Mouse (Mus musculus) forebrain, embryonic 15.5 days (tissue): ENCODE measurements at regions not wholly inside any gene's neighbourhood (a gene's known extent, or its start where the extent isn't known, plus 50 kb on each side); places are given as distances from the start of the nearest gene placed in this dataset.

Experiments used
- ATAC-seq: fragments of 200-750 bp; cut with Nextera tagmentation; replicated peaks from 2 replicates; pipeline ENCODE4 v1.8.0; 2017; ENCODE audit warnings: mild to moderate bottlenecking, moderate TSS enrichment, moderate library complexity
- H3K27ac ChIP-seq: fragments of 300-500 bp; sonication (generic); replicated peaks from 2 replicates; pipeline ENCODE4 v1.5.1; 2015; ENCODE audit warnings: mild to moderate bottlenecking, inconsistent platforms
- H3K27me3 ChIP-seq: fragments of 300-500 bp; sonication (generic); 2 replicates; pipeline ENCODE4 v1.6.1; 2015; ENCODE audit warnings: inconsistent platforms
- H3K36me3 ChIP-seq: fragments of 300-500 bp; sonication (generic); 2 replicates; pipeline ENCODE4 v1.6.1; 2015; ENCODE audit warnings: mild to moderate bottlenecking, inconsistent platforms
- H3K4me1 ChIP-seq: fragments of 300-500 bp; sonication (generic); 2 replicates; pipeline ENCODE4 v1.6.1; 2015; ENCODE audit warnings: inconsistent platforms
- H3K4me2 ChIP-seq: fragments of 300-500 bp; sonication (generic); replicated peaks from 2 replicates; pipeline ENCODE4 v1.6.1; 2015; ENCODE audit warnings: mild to moderate bottlenecking, inconsistent platforms
- H3K4me3 ChIP-seq: fragments of 300-500 bp; sonication (generic); 2 replicates; pipeline ENCODE4 v1.5.1; 2015; ENCODE audit warnings: mild to moderate bottlenecking, inconsistent platforms
- H3K9ac ChIP-seq: fragments of 300-500 bp; sonication (generic); replicated peaks from 2 replicates; pipeline ENCODE4 v1.6.1; 2015; ENCODE audit warnings: mild to moderate bottlenecking, inconsistent platforms
- H3K9me3 ChIP-seq: fragments of 300-500 bp; sonication (generic); 2 replicates; pipeline ENCODE4 v1.6.1; 2016; ENCODE audit warnings: inconsistent platforms
- WGBS: fragments of 180-500 bp; shearing (Covaris S2); methylation state at CpG from one replicate; pipeline ENCODE4 v1.1.7; 2015; ENCODE audit warnings: mixed read lengths; 5-methylcytosine and 5-hydroxymethylcytosine counted together

DNA sequence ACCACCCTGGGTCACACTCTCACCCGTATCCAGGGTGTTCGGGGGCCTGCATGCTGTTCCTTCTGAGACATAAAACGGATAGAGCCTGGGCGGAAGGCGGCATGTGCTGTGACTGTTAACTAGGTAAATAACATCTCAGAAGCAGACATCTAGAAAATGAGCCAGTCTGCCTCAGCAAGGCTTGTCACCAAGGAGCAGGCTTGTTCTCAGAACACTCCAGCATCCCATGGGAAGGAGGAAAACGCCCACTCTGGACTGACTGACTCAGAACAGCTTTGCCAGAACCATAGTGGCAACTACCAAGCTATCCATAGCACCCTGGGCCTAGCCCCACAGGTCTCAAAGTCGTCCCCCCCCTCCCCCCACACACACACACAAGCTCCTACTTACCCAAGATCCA lies 63.8 kb upstream of the Cdh5 start:
- H3K9ac ChIP-seq, result no peak overlapping the region
- H3K4me3 ChIP-seq, result no peak overlapping the region
- no peak overlapping the region for H3K27ac ChIP-seq
- 0 out of 2 replicates have a peak, but pooled peaks cover 2% of the 10 kb centered on the region for H3K4me1 ChIP-seq
- no peaks in the 10 kb centered on the region for H3K27me3 ChIP-seq
- WGBS, result 81% methylated on average over 7 of the region's 7 CpGs
- H3K4me2 ChIP-seq, result no peak overlapping the region
- H3K36me3 ChIP-seq, result no peaks in the 10 kb centered on the region
- no peak for ATAC-seq
- no peaks in the 10 kb centered on the region for H3K9me3 ChIP-seq

DNA sequence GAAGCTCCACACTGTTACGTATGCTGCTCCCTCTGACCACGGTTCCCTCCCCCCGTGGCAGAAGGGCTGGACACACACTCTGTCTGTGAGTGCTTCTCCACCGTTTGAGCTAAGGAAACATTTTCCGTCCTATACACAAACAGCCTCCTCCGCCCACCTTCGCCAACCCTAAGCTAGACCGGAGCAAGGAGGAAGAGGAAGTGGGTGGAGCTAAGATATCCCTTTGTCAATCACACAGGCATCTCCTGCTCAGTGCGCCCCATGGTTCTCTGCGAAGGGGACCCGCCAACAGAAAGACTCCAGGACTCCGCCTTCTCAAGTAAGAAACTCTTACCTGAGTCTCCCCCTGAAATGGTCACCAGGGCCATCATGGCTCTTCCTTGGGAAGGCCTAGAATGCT lies 61.9 kb upstream of the Cdh5 start:
- Histone ChIP-seq H3K9me3 (no peaks in the 10 kb centered on the region), H3K9ac (no peak overlapping the region), H3K4me3 (no peak overlapping the region), H3K36me3 (no peaks in the 10 kb centered on the region), H3K4me2 (no peak overlapping the region), H3K27ac (no peak overlapping the region), H3K27me3 (no peaks in the 10 kb centered on the region), H3K4me1 (0 out of 2 replicates have a peak, but pooled peaks cover 2% of the 10 kb centered on the region)
- no peak for ATAC-seq
- 86% methylated on average over 12 of the region's 12 CpGs for WGBS

DNA sequence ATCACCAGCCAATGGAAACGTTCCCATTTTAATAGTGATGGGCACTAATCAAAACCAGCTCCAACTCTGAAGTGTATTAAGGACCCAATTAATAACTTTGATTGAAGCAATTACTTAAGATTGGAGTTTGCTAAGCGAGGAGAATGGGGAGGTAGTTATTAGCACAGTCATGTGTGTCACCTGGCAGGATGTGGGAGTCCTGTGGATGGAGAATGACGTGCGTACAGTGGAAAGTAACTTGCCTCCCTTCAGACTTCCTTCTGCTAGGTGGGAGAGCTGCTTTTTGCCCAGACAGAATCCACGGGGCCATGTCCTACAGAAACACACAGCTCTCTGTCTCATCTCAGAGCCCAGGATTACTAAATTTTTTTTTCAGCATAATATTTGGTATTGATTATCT lies 59.9 kb upstream of the Cdh5 start:
- Histone ChIP-seq H3K4me1 (0 out of 2 replicates have a peak, but pooled peaks cover 2% of the 10 kb centered on the region), H3K27me3 (no peaks in the 10 kb centered on the region), H3K36me3 (no peaks in the 10 kb centered on the region), H3K9ac (no peak overlapping the region), H3K4me3 (no peak overlapping the region), H3K27ac (no peak overlapping the region), H3K9me3 (no peaks in the 10 kb centered on the region), H3K4me2 (no peak overlapping the region)
- no peak for ATAC-seq
- WGBS, result 61% methylated on average over 5 of the region's 5 CpGs

DNA sequence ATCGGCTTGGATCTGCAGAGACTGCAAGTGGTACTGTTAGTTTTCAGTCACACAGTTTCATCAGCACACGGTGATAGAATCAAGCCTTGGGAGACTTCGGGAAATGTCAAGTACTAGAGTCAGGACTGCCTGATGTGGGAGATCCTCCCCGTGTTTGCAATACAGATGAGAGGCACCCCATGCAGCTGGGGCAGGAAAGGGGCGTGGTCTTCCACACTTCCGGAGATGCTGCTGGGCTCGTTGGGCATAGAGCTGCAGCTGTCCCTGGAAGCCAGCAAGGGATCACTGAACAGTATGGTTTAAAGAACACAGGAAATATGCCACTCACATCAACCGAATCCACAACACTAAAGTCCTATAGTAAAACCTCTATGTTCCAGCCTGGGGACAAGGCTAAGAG lies 59.0 kb upstream of the Cdh5 start:
- Histone ChIP-seq H3K9ac (no peak overlapping the region), H3K36me3 (no peaks in the 10 kb centered on the region), H3K9me3 (no peaks in the 10 kb centered on the region), H3K4me2 (no peak overlapping the region), H3K4me1 (0 out of 2 replicates have a peak, but pooled peaks cover 2% of the 10 kb centered on the region), H3K27me3 (no peaks in the 10 kb centered on the region), H3K27ac (no peak overlapping the region), H3K4me3 (no peak overlapping the region)
- WGBS, result 51% methylated on average over 8 of the region's 8 CpGs
- no peak for ATAC-seq

DNA sequence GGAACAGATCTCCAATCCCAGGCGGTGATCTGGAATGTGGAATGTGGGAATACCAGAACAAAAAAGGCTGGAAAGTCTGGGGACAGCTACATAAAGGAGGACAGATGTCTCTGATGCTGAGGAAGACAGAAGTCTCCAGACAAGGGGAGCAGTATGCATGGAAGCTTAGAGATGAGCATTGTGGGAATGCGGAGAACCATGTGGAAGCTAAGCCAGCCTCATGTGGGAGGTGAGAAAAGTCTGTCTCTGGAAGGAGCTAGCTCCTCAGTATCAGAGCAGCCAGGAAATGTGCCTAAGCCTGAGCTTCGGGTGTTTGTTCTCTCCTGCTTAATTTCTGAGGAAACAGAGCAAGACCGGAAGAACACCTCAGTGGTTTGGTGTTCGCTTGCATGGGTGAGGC lies 53.4 kb upstream of the Cdh5 start:
- Histone ChIP-seq H3K4me3 (no peak overlapping the region), H3K4me2 (no peak overlapping the region), H3K9ac (no peak overlapping the region), H3K27me3 (no peaks in the 10 kb centered on the region), H3K4me1 (no peaks in the 10 kb centered on the region), H3K9me3 (no peaks in the 10 kb centered on the region), H3K27ac (no peak overlapping the region), H3K36me3 (no peaks in the 10 kb centered on the region)
- 87% methylated on average over 5 of the region's 5 CpGs for WGBS
- no peak for ATAC-seq

DNA sequence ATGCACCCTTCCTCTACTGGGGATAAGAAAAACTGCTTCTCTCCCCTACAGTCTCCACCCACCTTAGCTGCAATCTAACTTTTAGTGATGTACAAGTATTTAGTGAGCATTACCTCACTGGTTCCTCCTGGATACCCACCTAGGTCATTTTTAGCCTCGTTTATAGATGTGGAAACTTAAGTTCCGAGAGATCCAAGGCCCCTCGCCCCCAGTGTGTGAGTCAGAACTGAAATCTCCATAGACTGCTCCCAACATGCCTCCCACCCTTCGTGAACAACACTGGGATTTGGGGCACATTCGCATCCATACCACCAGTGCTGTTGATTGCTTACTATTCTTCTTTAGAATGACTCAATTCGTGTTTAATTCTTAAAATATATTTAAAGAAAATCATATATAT lies 52.2 kb upstream of the Cdh5 start:
- Histone ChIP-seq H3K9me3 (no peaks in the 10 kb centered on the region), H3K4me2 (no peak overlapping the region), H3K36me3 (no peaks in the 10 kb centered on the region), H3K4me3 (no peak overlapping the region), H3K9ac (no peak overlapping the region), H3K27me3 (no peaks in the 10 kb centered on the region), H3K27ac (no peak overlapping the region), H3K4me1 (no peaks in the 10 kb centered on the region)
- ATAC-seq, result no peak
- WGBS, result 87% methylated on average over 6 of the region's 6 CpGs

DNA sequence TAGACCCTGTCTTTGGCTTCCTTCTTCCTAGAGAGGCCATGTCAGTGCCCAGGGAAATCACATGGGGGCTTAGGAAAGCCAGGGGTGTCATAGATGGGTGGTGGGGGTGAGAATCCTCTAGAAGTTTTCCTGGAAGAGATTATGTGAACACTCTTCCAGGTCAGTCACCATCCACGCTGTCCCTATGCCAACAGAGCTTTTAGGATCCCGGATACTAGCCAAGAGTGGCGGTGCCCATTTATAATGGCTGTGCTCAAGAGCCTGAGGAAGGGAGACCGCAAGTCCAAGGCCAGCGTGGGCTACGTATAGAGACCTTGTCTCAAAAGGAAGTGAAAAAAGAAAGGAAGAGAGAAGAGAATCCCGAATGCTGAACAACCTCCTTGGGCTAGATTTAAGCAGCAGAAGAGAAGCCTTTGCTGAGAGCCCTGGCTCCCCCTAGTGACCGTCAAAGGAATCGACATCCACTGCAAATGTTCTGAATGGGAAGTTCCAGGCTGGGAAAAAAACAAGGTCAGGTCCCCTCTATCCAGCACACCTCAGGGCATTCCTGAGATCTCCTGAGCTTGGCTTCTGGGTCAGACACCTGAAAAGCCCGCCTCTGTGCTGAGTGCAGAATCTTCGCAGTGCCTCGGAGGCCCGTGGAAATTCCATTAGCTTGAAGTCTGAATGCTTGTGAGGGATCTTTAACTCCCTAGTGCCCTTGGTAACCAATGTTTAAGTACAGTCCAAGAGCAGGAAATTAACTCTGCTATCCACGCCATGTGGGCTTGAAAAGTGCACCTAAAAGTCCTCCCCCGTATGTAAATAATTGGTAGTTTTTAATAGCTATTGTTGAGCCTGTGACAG lies 50.5 kb upstream of the Cdh5 start:
- no peak overlapping the region for H3K4me2 ChIP-seq
- no peaks in the 10 kb centered on the region for H3K9me3 ChIP-seq
- ATAC-seq, result peak; percentile 51
- no peak overlapping the region for H3K4me3 ChIP-seq
- H3K27me3 ChIP-seq, result no peaks in the 10 kb centered on the region
- no peaks in the 10 kb centered on the region for H3K36me3 ChIP-seq
- no peak overlapping the region for H3K9ac ChIP-seq
- 30% methylated on average over 15 of the region's 15 CpGs for WGBS
- H3K27ac ChIP-seq, result no peak overlapping the region
- no peaks in the 10 kb centered on the region for H3K4me1 ChIP-seq

DNA sequence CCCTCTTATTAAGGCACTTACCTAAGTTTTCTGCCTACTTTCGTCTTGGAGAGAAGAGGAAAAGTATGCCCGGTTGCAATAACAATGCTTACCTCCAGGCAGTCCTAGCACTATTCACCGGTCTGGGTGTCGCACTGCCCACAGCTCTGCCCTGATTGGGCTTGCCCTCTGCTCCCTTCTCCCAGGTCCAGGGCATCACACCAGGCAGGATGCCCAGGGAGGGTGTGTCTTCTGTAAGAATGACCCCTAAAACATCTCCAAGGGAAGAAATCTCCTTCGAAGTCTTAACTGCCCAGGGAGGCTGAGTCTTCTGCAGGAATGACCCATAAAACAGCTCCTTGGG lies 49.9 kb upstream of the Cdh5 start:
- Histone ChIP-seq H3K4me1 (no peaks in the 10 kb centered on the region), H3K27ac (no peak overlapping the region), H3K36me3 (no peaks in the 10 kb centered on the region), H3K9ac (no peak overlapping the region), H3K4me3 (no peak overlapping the region), H3K4me2 (no peak overlapping the region), H3K9me3 (no peaks in the 10 kb centered on the region), H3K27me3 (no peaks in the 10 kb centered on the region)
- 58% methylated on average over 5 of the region's 5 CpGs for WGBS
- 0 out of 2 replicates have a peak, but pooled peaks have one; percentile 27 for ATAC-seq
